Mouse (Mus musculus): ENCODE results near the gene Pheta2. TPM values are rescaled to one million over a fixed set of nuclear protein-coding genes. Genes with fewer than 3 reads are reported as not detected.

Gene Pheta2
- polyA plus RNA-seq, 1 experiment from 2014 or later, result 5.4 TPM

GRCm38 (mm10) chr15:82372991-82373390, 34.2 kb downstream of the Pheta2 start:
- 89% methylated on average over 5 of the region's 5 CpGs for WGBS
- no peak for TF ChIP-seq CTCF (IDR thresholded peaks at IDR 0.05; ENCODE audit: low read depth)
- Histone ChIP-seq H3K36me3 (ENCODE audit: control insufficient read depth, insufficient read depth) (peaks cover 14% of the 10 kb centered on the region), H3K27me3 (replicated peaks; ENCODE audit: control insufficient read depth, insufficient read depth, low read length) (no peaks in the 10 kb centered on the region), H3K27ac (ENCODE audit: low read depth, low read length) (no peak overlapping the region), H3K9me3 (ENCODE audit: control insufficient read depth) (no peaks in the 10 kb centered on the region), H3K4me2 (replicated peaks; ENCODE audit: low read depth) (no peak overlapping the region), H3K4me1 (replicated peaks; ENCODE audit: control insufficient read depth, insufficient read depth, low read length) (0 out of 2 replicates have a peak, but pooled peaks cover 5% of the 10 kb centered on the region), H3K4me3 (ENCODE audit: low read depth, low read length) (no peak overlapping the region), H3K9ac (ENCODE audit: low read depth, low read length) (no peak overlapping the region)
- no peak for ATAC-seq

DNA sequence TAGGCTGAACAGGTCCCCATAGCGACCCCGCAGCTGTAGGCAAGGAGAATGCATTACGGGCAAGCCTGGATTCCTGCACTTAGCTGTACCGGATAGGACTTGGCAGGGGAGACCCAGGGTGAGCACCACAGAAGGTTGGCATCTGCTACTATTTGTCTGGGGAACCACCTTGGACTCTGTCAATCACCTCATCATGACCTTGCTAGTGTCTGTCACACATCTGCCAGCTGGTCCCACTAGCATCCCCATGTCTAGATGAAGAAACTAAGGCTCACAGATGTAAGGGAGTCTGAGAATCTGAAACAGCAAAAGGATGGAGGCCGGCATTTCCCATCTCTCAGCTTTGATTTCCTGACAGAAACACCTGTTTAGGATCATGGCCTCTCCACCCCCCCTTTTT, 35.7 kb downstream of the Pheta2 start:
- Histone ChIP-seq H3K9ac (ENCODE audit: low read depth, low read length) (no peak overlapping the region), H3K27ac (ENCODE audit: low read depth, low read length) (no peak overlapping the region), H3K4me1 (replicated peaks; ENCODE audit: control insufficient read depth, insufficient read depth, low read length) (0 out of 2 replicates have a peak, but pooled peaks cover 5% of the 10 kb centered on the region), H3K27me3 (replicated peaks; ENCODE audit: control insufficient read depth, insufficient read depth, low read length) (no peaks in the 10 kb centered on the region), H3K9me3 (ENCODE audit: control insufficient read depth) (no peaks in the 10 kb centered on the region), H3K4me2 (replicated peaks; ENCODE audit: low read depth) (no peak overlapping the region), H3K36me3 (ENCODE audit: control insufficient read depth, insufficient read depth) (peaks cover 14% of the 10 kb centered on the region), H3K4me3 (ENCODE audit: low read depth, low read length) (no peak overlapping the region)
- no peak for TF ChIP-seq CTCF (IDR thresholded peaks at IDR 0.05; ENCODE audit: low read depth)
- WGBS, result 88% methylated on average over 5 of the region's 5 CpGs
- no peak for ATAC-seq

GRCm38 (mm10) chr15:82375855-82376254, 37.1 kb downstream of the Pheta2 start:
- no peaks in the 10 kb centered on the region for H3K9me3 ChIP-seq (ENCODE audit: control insufficient read depth)
- 0 out of 2 replicates have a peak, but pooled peaks cover 5% of the 10 kb centered on the region for H3K4me1 ChIP-seq (replicated peaks; ENCODE audit: control insufficient read depth, insufficient read depth, low read length)
- no peak overlapping the region for H3K4me2 ChIP-seq (replicated peaks; ENCODE audit: low read depth)
- H3K4me3 ChIP-seq (ENCODE audit: low read depth, low read length), result no peak overlapping the region
- TF ChIP-seq CTCF (IDR thresholded peaks at IDR 0.05; ENCODE audit: low read depth), result no peak
- H3K9ac ChIP-seq (ENCODE audit: low read depth, low read length), result no peak overlapping the region
- H3K27ac ChIP-seq (ENCODE audit: low read depth, low read length), result no peak overlapping the region
- ATAC-seq, result no peak
- no peaks in the 10 kb centered on the region for H3K27me3 ChIP-seq (replicated peaks; ENCODE audit: control insufficient read depth, insufficient read depth, low read length)
- peaks cover 14% of the 10 kb centered on the region for H3K36me3 ChIP-seq (ENCODE audit: control insufficient read depth, insufficient read depth)
- 82% methylated on average over 9 of the region's 9 CpGs for WGBS

- H3K9ac ChIP-seq (ENCODE audit: low read depth, low read length), result no peak overlapping the region
- peaks cover 14% of the 10 kb centered on the region for H3K36me3 ChIP-seq (ENCODE audit: control insufficient read depth, insufficient read depth)
- no peaks in the 10 kb centered on the region for H3K9me3 ChIP-seq (ENCODE audit: control insufficient read depth)
- no peak overlapping the region for H3K4me3 ChIP-seq (ENCODE audit: low read depth, low read length)
- 0 out of 2 replicates have a peak, but pooled peaks cover 5% of the 10 kb centered on the region for H3K4me1 ChIP-seq (replicated peaks; ENCODE audit: control insufficient read depth, insufficient read depth, low read length)
- WGBS, result 72% methylated on average over 17 of the region's 17 CpGs
- no peak for ATAC-seq
- H3K27me3 ChIP-seq (replicated peaks; ENCODE audit: control insufficient read depth, insufficient read depth, low read length), result no peaks in the 10 kb centered on the region
- H3K27ac ChIP-seq (ENCODE audit: low read depth, low read length), result no peak overlapping the region; the same call in 1 of the 2 replicates
- no peak overlapping the region for H3K4me2 ChIP-seq (replicated peaks; ENCODE audit: low read depth)
- no peak for TF ChIP-seq CTCF (IDR thresholded peaks at IDR 0.05; ENCODE audit: low read depth)
Measured at GRCm38 (mm10) chr15:82376393-82377138, 37.8 kb downstream of the Pheta2 start.

DNA sequence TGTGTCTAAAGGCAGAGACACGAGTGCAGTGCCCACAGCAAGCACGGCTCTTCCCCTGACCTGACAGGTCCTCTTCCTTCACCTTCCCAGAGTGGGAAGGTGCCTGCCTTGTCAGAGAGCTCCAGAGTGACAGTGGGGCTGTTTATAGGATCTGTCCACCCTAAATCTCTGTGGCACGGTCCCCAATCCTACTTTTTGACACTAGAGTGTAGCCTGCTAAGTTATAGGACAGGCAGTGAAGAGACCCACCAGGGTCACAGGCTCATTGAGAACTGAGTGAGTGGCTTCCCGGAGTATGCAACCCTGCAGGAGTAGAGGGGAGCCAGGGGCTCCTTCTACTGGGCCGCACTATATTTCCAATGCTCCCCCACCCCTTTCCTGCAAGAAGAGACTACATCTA, 39.0 kb downstream of the Pheta2 start:
- H3K36me3 ChIP-seq (ENCODE audit: control insufficient read depth, insufficient read depth), result peaks cover 7% of the 10 kb centered on the region
- no peak for ATAC-seq
- H3K4me2 ChIP-seq (replicated peaks; ENCODE audit: low read depth), result no peak overlapping the region
- no peaks in the 10 kb centered on the region for H3K27me3 ChIP-seq (replicated peaks; ENCODE audit: control insufficient read depth, insufficient read depth, low read length)
- no peaks in the 10 kb centered on the region for H3K9me3 ChIP-seq (ENCODE audit: control insufficient read depth)
- H3K4me1 ChIP-seq (replicated peaks; ENCODE audit: control insufficient read depth, insufficient read depth, low read length), result 0 out of 2 replicates have a peak, but pooled peaks cover 5% of the 10 kb centered on the region
- no peak overlapping the region for H3K9ac ChIP-seq (ENCODE audit: low read depth, low read length)
- 75% methylated on average over 5 of the region's 5 CpGs for WGBS
- no peak overlapping the region; the same call in 1 of the 2 replicates for H3K27ac ChIP-seq (ENCODE audit: low read depth, low read length)
- no peak overlapping the region for H3K4me3 ChIP-seq (ENCODE audit: low read depth, low read length)
- no peak for TF ChIP-seq CTCF (IDR thresholded peaks at IDR 0.05; ENCODE audit: low read depth)

GRCm38 (mm10) chr15:82378261-82379180, 39.8 kb downstream of the Pheta2 start:
- peak overlapping the region; percentile 84 for H3K27ac ChIP-seq (ENCODE audit: low read depth, low read length)
- peak overlapping the region; percentile 51; the same call in 1 of the 2 replicates for H3K4me3 ChIP-seq (ENCODE audit: low read depth, low read length)
- WGBS, result 38% methylated on average over 15 of the region's 15 CpGs
- H3K9me3 ChIP-seq (ENCODE audit: control insufficient read depth), result no peaks in the 10 kb centered on the region
- ATAC-seq, result 0 out of 2 replicates have a peak, but pooled peaks have one; percentile 25
- H3K4me1 ChIP-seq (replicated peaks; ENCODE audit: control insufficient read depth, insufficient read depth, low read length), result 0 out of 2 replicates have a peak, but pooled peaks cover 5% of the 10 kb centered on the region
- no peak overlapping the region for H3K9ac ChIP-seq (ENCODE audit: low read depth, low read length)
- no peak for TF ChIP-seq CTCF (IDR thresholded peaks at IDR 0.05; ENCODE audit: low read depth)
- peak overlapping the region; percentile 73 for H3K4me2 ChIP-seq (replicated peaks; ENCODE audit: low read depth)
- H3K36me3 ChIP-seq (ENCODE audit: control insufficient read depth, insufficient read depth), result peaks cover 4% of the 10 kb centered on the region
- no peaks in the 10 kb centered on the region for H3K27me3 ChIP-seq (replicated peaks; ENCODE audit: control insufficient read depth, insufficient read depth, low read length)
